ENCODE assay signal across 22 mouse cellular contexts in genomic region chr17:83914603-83915002, GRCm38 (mm10).
DNase-seq lines count a peak whose midpoint lies in the region; ATAC-seq lines count a peak whose summit lies in the region.
"Had no signal": no experiment of that assay in that cellular context is flagged by ENCODE, and none has a peak within 500 bp of the region (broad histone marks: within the 10 kb centered on the region; RNA-seq: fewer than 3 reads in every experiment).

No protein-coding gene starts in this region.

- peaks cover 48% of the 10 kb centered on the region for H3K4me1 ChIP-seq in forebrain, embryonic 10.5 days
- H3K4me1 ChIP-seq in forebrain, embryonic 14.5 days (ENCODE audit: control insufficient read depth, insufficient read depth, low read length): peaks cover 8% of the 10 kb centered on the region; the same call in 1 of the 2 replicates
- peaks cover 52% of the 10 kb centered on the region for H3K4me1 ChIP-seq in embryonic facial prominence, embryonic 12.5 days
- peaks cover 70% of the 10 kb centered on the region for H3K4me1 ChIP-seq in limb, embryonic 12.5 days (replicated peaks)
- H3K4me1 ChIP-seq in stomach, embryonic 16.5 days (ENCODE audit: control insufficient read depth, insufficient read depth, low read length): peaks cover 35% of the 10 kb centered on the region
- H3K4me1 ChIP-seq in intestine, embryonic 16.5 days (ENCODE audit: control insufficient read depth, insufficient read depth, low read length): peaks cover 18% of the 10 kb centered on the region

- H3K9ac ChIP-seq in forebrain, embryonic 14.5 days (ENCODE audit: low read length): no peak overlapping the region
- H3K9ac ChIP-seq in embryonic facial prominence, embryonic 12.5 days: no peak overlapping the region
- no peak overlapping the region for H3K9ac ChIP-seq in limb, embryonic 12.5 days (replicated peaks)
- no peak overlapping the region for H3K9ac ChIP-seq in stomach, embryonic 16.5 days (ENCODE audit: low read length)
- H3K9ac ChIP-seq in intestine, embryonic 16.5 days (ENCODE audit: low read depth, low read length): no peak overlapping the region
- H3K9ac ChIP-seq: heart, embryonic 13.5 days; hindbrain, embryonic 15.5 days; intestine, embryonic 15.5 days; liver, embryonic 12.5 days; lung, embryonic 14.5 days had no signal

- ATAC-seq in forebrain, embryonic 14.5 days: no peak
- ATAC-seq in embryonic facial prominence, embryonic 12.5 days (ENCODE audit: insufficient number of reproducible peaks, insufficient read depth, low FRiP score, low TSS enrichment): no peak
- no peak for ATAC-seq in limb, embryonic 12.5 days (ENCODE audit: insufficient number of reproducible peaks, insufficient read depth, low FRiP score, low TSS enrichment, low read depth)
- ATAC-seq in stomach, embryonic 16.5 days (ENCODE audit: insufficient read depth, low FRiP score): no peak
- no peak for ATAC-seq in intestine, embryonic 16.5 days
- ATAC-seq: CD4-positive, CD25-positive, alpha-beta regulatory T cell, adult 4 months; intestine, embryonic 15.5 days; liver, embryonic 12.5 days had no signal

- no peak overlapping the region for H3K4me2 ChIP-seq in forebrain, embryonic 14.5 days (ENCODE audit: low read length)
- H3K4me2 ChIP-seq in embryonic facial prominence, embryonic 12.5 days (replicated peaks): no peak overlapping the region
- no peak overlapping the region for H3K4me2 ChIP-seq in limb, embryonic 12.5 days
- no peak overlapping the region for H3K4me2 ChIP-seq in stomach, embryonic 16.5 days (ENCODE audit: low read depth, low read length)
- H3K4me2 ChIP-seq in intestine, embryonic 16.5 days (ENCODE audit: low read depth, low read length): no peak overlapping the region
- H3K4me2 ChIP-seq: heart, embryonic 13.5 days; hindbrain, embryonic 15.5 days; intestine, embryonic 15.5 days; liver, embryonic 12.5 days; lung, embryonic 14.5 days; midbrain, embryonic 11.5 days had no signal

- no peak for DNase-seq in forebrain, embryonic 10.5 days (ENCODE audit: extremely low spot score, low spot score)
- DNase-seq in forebrain, embryonic 14.5 days (ENCODE audit: low spot score): no peak
- no peak for DNase-seq in adrenal gland, adult 2 months
- no peak for DNase-seq in spleen, adult 12 weeks (ENCODE audit: low spot score)
- DNase-seq: adrenal gland, postnatal 25 days; cerebellum, adult 11 months; cerebellum, postnatal 14 days; gastrocnemius, adult 2 months; heart, postnatal 36 days; lung, postnatal 36 days had no signal

- no peaks in the 10 kb centered on the region for H3K9me3 ChIP-seq in forebrain, embryonic 10.5 days
- H3K9me3 ChIP-seq in forebrain, embryonic 14.5 days (replicated peaks; ENCODE audit: control insufficient read depth, low read length): no peaks in the 10 kb centered on the region
- H3K9me3 ChIP-seq in embryonic facial prominence, embryonic 12.5 days: no peaks in the 10 kb centered on the region
- H3K9me3 ChIP-seq in limb, embryonic 12.5 days: no peaks in the 10 kb centered on the region
- no peaks in the 10 kb centered on the region for H3K9me3 ChIP-seq in stomach, embryonic 16.5 days (replicated peaks; ENCODE audit: control insufficient read depth, low read length)
- H3K9me3 ChIP-seq in intestine, embryonic 16.5 days (ENCODE audit: control insufficient read depth, low read length): no peaks in the 10 kb centered on the region
- H3K9me3 ChIP-seq: G1E; heart, embryonic 13.5 days; hindbrain, embryonic 15.5 days; intestine, embryonic 15.5 days; liver, embryonic 12.5 days had no signal

- peak overlapping the region; percentile 56; the same call in 1 of the 2 replicates for H3K27ac ChIP-seq in forebrain, embryonic 10.5 days
- H3K27ac ChIP-seq in forebrain, embryonic 14.5 days (ENCODE audit: low read depth, low read length): no peak overlapping the region
- peak overlapping the region; percentile 94 for H3K27ac ChIP-seq in embryonic facial prominence, embryonic 12.5 days
- H3K27ac ChIP-seq in limb, embryonic 12.5 days: peak overlapping the region; percentile 98
- 0 out of 2 replicates have a peak overlapping the region, but pooled peaks have one; percentile 63 for H3K27ac ChIP-seq in stomach, embryonic 16.5 days (ENCODE audit: low read length)
- no peak overlapping the region for H3K27ac ChIP-seq in intestine, embryonic 16.5 days (ENCODE audit: low read length)
- H3K27ac ChIP-seq: hindbrain, embryonic 15.5 days; liver, embryonic 12.5 days had no signal

- H3K27me3 ChIP-seq in forebrain, embryonic 10.5 days (ENCODE audit: poor library complexity, severe bottlenecking): no peaks in the 10 kb centered on the region
- H3K27me3 ChIP-seq in forebrain, embryonic 14.5 days (replicated peaks; ENCODE audit: control insufficient read depth, insufficient read depth, low read length): no peaks in the 10 kb centered on the region
- H3K27me3 ChIP-seq in embryonic facial prominence, embryonic 12.5 days: no peaks in the 10 kb centered on the region
- H3K27me3 ChIP-seq in limb, embryonic 12.5 days: no peaks in the 10 kb centered on the region
- no peaks in the 10 kb centered on the region for H3K27me3 ChIP-seq in stomach, embryonic 16.5 days (ENCODE audit: control insufficient read depth, insufficient read depth, low read length)
- H3K27me3 ChIP-seq in intestine, embryonic 16.5 days (replicated peaks; ENCODE audit: control insufficient read depth, insufficient read depth, low read length): no peaks in the 10 kb centered on the region
- H3K27me3 ChIP-seq: heart, embryonic 13.5 days; hindbrain, embryonic 15.5 days; intestine, embryonic 15.5 days; liver, embryonic 12.5 days had no signal

- H3K4me3 ChIP-seq in forebrain, embryonic 10.5 days: no peak overlapping the region
- H3K4me3 ChIP-seq in forebrain, embryonic 14.5 days (ENCODE audit: low read depth, low read length): no peak overlapping the region
- no peak overlapping the region for H3K4me3 ChIP-seq in embryonic facial prominence, embryonic 12.5 days
- H3K4me3 ChIP-seq in limb, embryonic 12.5 days (replicated peaks): no peak overlapping the region
- H3K4me3 ChIP-seq in stomach, embryonic 16.5 days (replicated peaks; ENCODE audit: low read length): no peak overlapping the region
- H3K4me3 ChIP-seq in intestine, embryonic 16.5 days (ENCODE audit: low read length): no peak overlapping the region
- H3K4me3 ChIP-seq: gastrocnemius, adult 2 months; heart, embryonic 13.5 days; hindbrain, embryonic 15.5 days; intestine, embryonic 15.5 days; liver, embryonic 12.5 days had no signal

- WGBS in forebrain, embryonic 10.5 days: 68% methylated on average over 1 of the region's 1 CpGs
- WGBS in forebrain, embryonic 14.5 days: 82% methylated on average over 1 of the region's 1 CpGs
- WGBS in embryonic facial prominence, embryonic 12.5 days: 55% methylated on average over 1 of the region's 1 CpGs
- 74% methylated on average over 1 of the region's 1 CpGs for WGBS in limb, embryonic 12.5 days
- 73% methylated on average over 1 of the region's 1 CpGs for WGBS in stomach, embryonic 16.5 days
- 79% methylated on average over 1 of the region's 1 CpGs for WGBS in intestine, embryonic 16.5 days

- no peaks in the 10 kb centered on the region for H3K36me3 ChIP-seq in forebrain, embryonic 10.5 days (replicated peaks)
- no peaks in the 10 kb centered on the region for H3K36me3 ChIP-seq in forebrain, embryonic 14.5 days (ENCODE audit: control insufficient read depth, insufficient read depth, low read length)
- no peaks in the 10 kb centered on the region for H3K36me3 ChIP-seq in embryonic facial prominence, embryonic 12.5 days
- no peaks in the 10 kb centered on the region for H3K36me3 ChIP-seq in limb, embryonic 12.5 days
- no peaks in the 10 kb centered on the region for H3K36me3 ChIP-seq in stomach, embryonic 16.5 days (ENCODE audit: control insufficient read depth, insufficient read depth, low read length)
- H3K36me3 ChIP-seq in intestine, embryonic 16.5 days (ENCODE audit: control insufficient read depth, insufficient read depth, low read length): no peaks in the 10 kb centered on the region
- H3K36me3 ChIP-seq: heart, embryonic 13.5 days; hindbrain, embryonic 15.5 days; intestine, embryonic 15.5 days; liver, embryonic 12.5 days had no signal

Comparison
In these comparisons a context has a peak if more than half of its experiments do, and no peak if none do; other contexts are left out.
1. H3K27ac ChIP-seq: peak in forebrain, embryonic 10.5 days (single experiment), embryonic facial prominence, embryonic 12.5 days (single experiment), limb, embryonic 12.5 days (single experiment) and stomach, embryonic 16.5 days (single experiment); none in forebrain, embryonic 14.5 days (single experiment) and intestine, embryonic 16.5 days (single experiment).